Mouse (Mus musculus) myocyte (in vitro differentiated cells): ENCODE results near the gene Slc6a20b. TPM values are rescaled to one million over a fixed set of nuclear protein-coding genes. Genes with fewer than 3 reads are reported as not detected.

Experiments
- H3K27me3 ChIP-seq: one replicate; pipeline ENCODE4 v1.6.1; 2011; ENCODE audit not compliant: control insufficient read depth, insufficient read depth, insufficient read length
- H3K36me3 ChIP-seq: one replicate; pipeline ENCODE4 v1.6.1; 2011; ENCODE audit not compliant: control insufficient read depth, insufficient read depth
- H3K4me2 ChIP-seq: one replicate; pipeline ENCODE4 v1.6.1; 2011; ENCODE audit warnings: low read depth, control low read depth
- H3K4me3 ChIP-seq: one replicate; pipeline ENCODE4 v1.5.1; 2011; ENCODE audit warnings: mild to moderate bottlenecking, control low read depth, moderate library complexity
- H3K79me2 ChIP-seq: one replicate; pipeline ENCODE4 v1.6.1; 2011; ENCODE audit not compliant: control insufficient read depth, insufficient read depth
- H3ac ChIP-seq: one replicate; pipeline ENCODE4 v1.6.1; 2011; ENCODE audit not compliant: control insufficient read depth, insufficient read length
- CEBPB ChIP-seq: IDR thresholded peaks from 2 replicates; pipeline ENCODE4 v1.6.1; 2011; ENCODE audit warnings: mild to moderate bottlenecking, moderate library complexity; ENCODE audit not compliant: poor library complexity, insufficient read depth, severe bottlenecking
- E2F4 ChIP-seq: IDR thresholded peaks from one replicate; pipeline ENCODE4 v1.6.1; 2011; ENCODE audit warnings: mild to moderate bottlenecking, control low read depth, moderate library complexity; ENCODE audit not compliant: insufficient read depth
- MAX ChIP-seq: IDR thresholded peaks from one replicate; pipeline ENCODE4 v1.6.1; 2011; ENCODE audit warnings: low read depth, mild to moderate bottlenecking, control low read depth
- MYOD1 ChIP-seq, 3 experiments: IDR thresholded peaks; one replicate each; pipeline ENCODE4 v1.6.1; 2011; ENCODE audit warnings: control low read depth in 2 of 3, low read depth in 2 of 3, mild to moderate bottlenecking in 2 of 3, moderate library complexity in 1 of 3; ENCODE audit not compliant: insufficient read length in 2 of 3, control insufficient read depth in 1 of 3
- MYOG ChIP-seq, 3 experiments: IDR thresholded peaks; one replicate each; pipeline ENCODE4 v1.6.1; 2011; ENCODE audit warnings: control low read depth in 2 of 3, low read depth in 2 of 3, mild to moderate bottlenecking in 2 of 3; ENCODE audit not compliant: insufficient read length in 2 of 3, control insufficient read depth in 1 of 3, insufficient read depth in 1 of 3
- POLR2A ChIP-seq: IDR thresholded peaks from one replicate; pipeline ENCODE4 v1.6.1; 2011; ENCODE audit warnings: low read depth, mild to moderate bottlenecking, control low read depth, moderate library complexity; ENCODE audit not compliant: insufficient read length
- POLR2AphosphoS2 ChIP-seq: IDR thresholded peaks from one replicate; pipeline ENCODE4 v1.6.1; 2011; ENCODE audit warnings: low read depth, control low read depth; ENCODE audit not compliant: insufficient read length
- REST ChIP-seq: IDR thresholded peaks from one replicate; pipeline ENCODE4 v1.6.1; 2011; ENCODE audit warnings: mild to moderate bottlenecking, control low read depth, moderate library complexity; ENCODE audit not compliant: insufficient read depth, insufficient read length
- SRF ChIP-seq: IDR thresholded peaks from one replicate; pipeline ENCODE4 v1.6.1; 2011; ENCODE audit warnings: low read depth; ENCODE audit not compliant: control insufficient read depth, insufficient read length
- TCF12 ChIP-seq: IDR thresholded peaks from one replicate; pipeline ENCODE4 v1.6.1; 2011; ENCODE audit warnings: mild to moderate bottlenecking, control low read depth; ENCODE audit not compliant: poor library complexity, insufficient read depth, severe bottlenecking
- TCF3 ChIP-seq: IDR thresholded peaks from one replicate; pipeline ENCODE4 v1.6.1; 2011; ENCODE audit warnings: low read depth, control low read depth; ENCODE audit not compliant: insufficient read length
- USF1 ChIP-seq: IDR thresholded peaks from one replicate; pipeline ENCODE4 v1.6.1; 2011; ENCODE audit warnings: low read depth, mild to moderate bottlenecking, control low read depth, moderate library complexity
- polyA plus RNA-seq: library from polyadenylated mRNA; unstranded; fragments of >200 nt; fragmentation: generic; extraction: Trizol; gene quantifications from one replicate; pipeline ENCODE4 v1.2.1, GENCODE M21; 2012; ENCODE audit warnings: missing spikeins

The Slc6a20b gene
- polyA plus RNA-seq, 1 experiment, result 0.02 TPM

GRCm38 (mm10) chr9:123625821-123626220 is 6.5 kb downstream of the Slc6a20b start:
- no peak overlapping the region for H3K4me3 ChIP-seq
- H3K27me3 ChIP-seq, result peaks cover 17% of the 10 kb centered on the region
- no peaks in the 10 kb centered on the region for H3K79me2 ChIP-seq
- no peak for TF ChIP-seq SRF
- no peak for TF ChIP-seq MYOG (IDR thresholded peaks at IDR 0.05; ENCODE audit: control insufficient read depth in 1 of 3, insufficient read depth in 1 of 3, insufficient read length in 2 of 3, low read depth in 2 of 3)
- TF ChIP-seq REST, result no peak
- TF ChIP-seq USF1, result no peak
- TF ChIP-seq CEBPB, result no peak
- no peak for TF ChIP-seq MYOD1 (IDR thresholded peaks at IDR 0.05; ENCODE audit: control insufficient read depth in 1 of 3, insufficient read length in 2 of 3, low read depth in 2 of 3)
- TF ChIP-seq TCF12, result no peak
- TF ChIP-seq E2F4, result no peak
- TF ChIP-seq TCF3, result no peak
- no peak for TF ChIP-seq MAX
- no peak for TF ChIP-seq POLR2A
- TF ChIP-seq POLR2AphosphoS2, result no peak
- no peaks in the 10 kb centered on the region for H3K36me3 ChIP-seq
- H3K4me2 ChIP-seq, result no peak overlapping the region
- no peak overlapping the region for H3ac ChIP-seq

GRCm38 (mm10) chr9:123624741-123625140 is 7.6 kb downstream of the Slc6a20b start:
- H3K4me3 ChIP-seq, result no peak overlapping the region
- TF ChIP-seq E2F4, result no peak
- no peak for TF ChIP-seq CEBPB
- peaks cover 8% of the 10 kb centered on the region for H3K27me3 ChIP-seq
- no peak overlapping the region for H3ac ChIP-seq
- H3K79me2 ChIP-seq, result no peaks in the 10 kb centered on the region
- H3K36me3 ChIP-seq, result no peaks in the 10 kb centered on the region
- no peak overlapping the region for H3K4me2 ChIP-seq

GRCm38 (mm10) chr9:123620311-123621098 is 11.9 kb downstream of the Slc6a20b start:
- Histone ChIP-seq H3ac (no peak overlapping the region), H3K79me2 (no peaks in the 10 kb centered on the region), H3K4me3 (no peak overlapping the region), H3K4me2 (no peak overlapping the region), H3K27me3 (no peaks in the 10 kb centered on the region), H3K36me3 (no peaks in the 10 kb centered on the region)
- no peak for TF ChIP-seq MYOG (IDR thresholded peaks at IDR 0.05; ENCODE audit: control insufficient read depth in 1 of 3, insufficient read depth in 1 of 3, insufficient read length in 2 of 3, low read depth in 2 of 3)
- TF ChIP-seq REST, result no peak
- TF ChIP-seq CEBPB, result no peak
- TF ChIP-seq MYOD1 (IDR thresholded peaks at IDR 0.05; ENCODE audit: control insufficient read depth in 1 of 3, insufficient read length in 2 of 3, low read depth in 2 of 3), result no peak
- no peak for TF ChIP-seq TCF12
- TF ChIP-seq USF1, result no peak
- no peak for TF ChIP-seq TCF3
- TF ChIP-seq E2F4, result no peak
- TF ChIP-seq POLR2A, result no peak
- no peak for TF ChIP-seq MAX
- TF ChIP-seq SRF, result no peak
- TF ChIP-seq POLR2AphosphoS2, result no peak

GRCm38 (mm10) chr9:123601529-123601928 is 30.8 kb downstream of the Slc6a20b start:
- TF ChIP-seq SRF, result no peak
- no peak for TF ChIP-seq TCF3
- TF ChIP-seq POLR2AphosphoS2, result no peak
- TF ChIP-seq USF1, result no peak
- TF ChIP-seq REST, result no peak
- no peak for TF ChIP-seq MAX
- no peak for TF ChIP-seq TCF12
- Histone ChIP-seq H3K4me2 (no peak overlapping the region), H3K4me3 (no peak overlapping the region), H3K27me3 (no peaks in the 10 kb centered on the region), H3ac (no peak overlapping the region), H3K36me3 (peaks cover 6% of the 10 kb centered on the region), H3K79me2 (no peaks in the 10 kb centered on the region)

GRCm38 (mm10) chr9:123597376-123597775 is 35.0 kb downstream of the Slc6a20b start:
- H3K79me2 ChIP-seq, result no peaks in the 10 kb centered on the region
- TF ChIP-seq MAX (no peak), MYOD1 (IDR thresholded peaks at IDR 0.05; ENCODE audit: control insufficient read depth in 1 of 3, insufficient read length in 2 of 3, low read depth in 2 of 3) (no peak), POLR2A (no peak), SRF (no peak), MYOG (IDR thresholded peaks at IDR 0.05; ENCODE audit: control insufficient read depth in 1 of 3, insufficient read depth in 1 of 3, insufficient read length in 2 of 3, low read depth in 2 of 3) (no peak), CEBPB (no peak), REST (no peak), E2F4 (no peak), USF1 (no peak), POLR2AphosphoS2 (no peak), TCF12 (no peak), TCF3 (no peak)
- no peaks in the 10 kb centered on the region for H3K27me3 ChIP-seq
- H3K36me3 ChIP-seq, result peaks cover 18% of the 10 kb centered on the region
- H3K4me2 ChIP-seq, result no peak overlapping the region
- no peak overlapping the region for H3K4me3 ChIP-seq
- H3ac ChIP-seq, result no peak overlapping the region
